Mouse (Mus musculus): ENCODE results near the gene Trim39.
A peak's percentile ranks its signal among the peaks of the same experiment; 100 is the strongest.
"Not testable (repeated sequence)": the region's sequence is repeated elsewhere in the genome, so short reads cannot be mapped to it uniquely, and the experiment has no call there.

Gene Trim39

GRCm38 (mm10) chr17:36245741-36246140 lies 26.3 kb downstream of the Trim39 start:
- no peak for DNase-seq

GRCm38 (mm10) chr17:36244031-36244430 lies 28.0 kb downstream of the Trim39 start:
- DNase-seq = no peak

- no peak for DNase-seq
Observed at GRCm38 (mm10) chr17:36240637-36241213, 31.3 kb downstream of the Trim39 start.

GRCm38 (mm10) chr17:36237321-36237921 lies 34.6 kb downstream of the Trim39 start:
- peak in 1 of 2 experiments; percentile 15 for DNase-seq

GRCm38 (mm10) chr17:36235300-36235699 lies 36.7 kb downstream of the Trim39 start:
- DNase-seq = not testable (repeated sequence)

GRCm38 (mm10) chr17:36233572-36233971 lies 38.5 kb downstream of the Trim39 start:
- no peak for DNase-seq

- peak; percentile 70 to 78 for DNase-seq
Observed at GRCm38 (mm10) chr17:36231318-36231717, 40.7 kb downstream of the Trim39 start.

GRCm38 (mm10) chr17:36229046-36229445 lies 43.0 kb downstream of the Trim39 start:
- DNase-seq = no peak

GRCm38 (mm10) chr17:36226921-36227320 lies 45.1 kb downstream of the Trim39 start:
- peak in 1 of 2 experiments; percentile 9 for DNase-seq

- peak; percentile 10 to 26 for DNase-seq
Observed at GRCm38 (mm10) chr17:36225231-36225824, 46.7 kb downstream of the Trim39 start.

GRCm38 (mm10) chr17:36224451-36224850 lies 47.6 kb downstream of the Trim39 start:
- no peak for DNase-seq

- DNase-seq = no peak
Observed at GRCm38 (mm10) chr17:36218594-36219155, 53.4 kb downstream of the Trim39 start.

GRCm38 (mm10) chr17:36215586-36215985 lies 56.5 kb downstream of the Trim39 start:
- no peak for DNase-seq
